Mouse (Mus musculus): ENCODE measurements around the gene Glcci1.
"Not testable (repeated sequence)": the region's sequence is repeated elsewhere in the genome, so short reads cannot be mapped to it uniquely, and the experiment has no call there.

The Glcci1 gene

DNA sequence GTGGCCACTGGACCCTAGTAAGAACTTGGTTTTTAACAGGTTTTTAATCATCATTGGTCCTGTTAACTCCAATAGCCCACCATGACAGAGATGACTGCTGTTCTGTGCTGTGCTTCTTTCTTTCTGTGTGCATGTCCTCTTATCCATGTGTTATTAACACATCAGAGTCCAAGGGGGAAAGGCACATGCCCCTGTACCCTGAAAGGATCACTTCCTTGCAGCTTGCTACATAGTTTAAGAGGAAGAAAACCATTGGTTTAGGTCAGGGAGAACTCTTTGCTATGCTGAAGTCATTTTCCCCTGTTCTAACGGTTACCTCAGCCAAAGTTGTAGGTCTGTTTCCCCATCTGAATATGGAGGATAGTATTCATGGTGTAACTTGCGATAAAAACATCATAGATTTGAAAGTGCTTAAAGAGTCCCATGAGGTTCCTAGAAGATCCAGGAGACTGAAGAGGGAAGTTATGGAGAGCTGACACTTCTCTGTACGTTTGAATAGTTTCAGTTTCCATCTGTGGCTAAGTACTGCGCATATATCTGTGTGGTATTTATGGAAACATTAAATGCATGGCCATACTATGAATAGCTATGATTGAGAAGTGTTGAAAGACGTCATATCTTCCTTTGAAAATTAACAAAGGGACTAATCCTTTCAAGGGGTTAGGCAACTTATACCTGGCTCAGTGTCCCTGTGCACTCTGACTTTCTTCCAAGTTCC lies 14.1 kb upstream of the Glcci1 start:
- no peak for DNase-seq (ENCODE audit: extremely low spot score, low spot score)

DNA sequence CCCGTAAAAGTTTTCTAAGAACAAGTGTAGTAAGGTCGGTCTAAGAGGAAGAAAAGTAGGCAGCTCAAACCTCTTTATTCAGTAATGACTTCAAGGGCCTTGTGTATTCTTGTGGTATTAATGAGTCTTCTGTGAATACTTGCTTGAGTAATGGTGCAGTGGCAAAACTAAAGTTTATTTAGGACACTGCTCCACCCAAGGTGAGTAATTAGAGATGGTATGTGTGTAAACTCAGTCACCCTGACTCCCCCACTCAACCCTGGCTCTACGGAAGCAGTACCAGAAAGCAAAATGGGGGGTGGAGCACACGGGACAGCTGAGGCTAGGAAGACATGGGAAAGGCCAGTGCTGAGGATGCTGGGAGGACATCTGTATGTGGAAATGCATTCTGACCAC lies 13.6 kb upstream of the Glcci1 start:
- DNase-seq (ENCODE audit: extremely low spot score, low spot score): no peak

DNA sequence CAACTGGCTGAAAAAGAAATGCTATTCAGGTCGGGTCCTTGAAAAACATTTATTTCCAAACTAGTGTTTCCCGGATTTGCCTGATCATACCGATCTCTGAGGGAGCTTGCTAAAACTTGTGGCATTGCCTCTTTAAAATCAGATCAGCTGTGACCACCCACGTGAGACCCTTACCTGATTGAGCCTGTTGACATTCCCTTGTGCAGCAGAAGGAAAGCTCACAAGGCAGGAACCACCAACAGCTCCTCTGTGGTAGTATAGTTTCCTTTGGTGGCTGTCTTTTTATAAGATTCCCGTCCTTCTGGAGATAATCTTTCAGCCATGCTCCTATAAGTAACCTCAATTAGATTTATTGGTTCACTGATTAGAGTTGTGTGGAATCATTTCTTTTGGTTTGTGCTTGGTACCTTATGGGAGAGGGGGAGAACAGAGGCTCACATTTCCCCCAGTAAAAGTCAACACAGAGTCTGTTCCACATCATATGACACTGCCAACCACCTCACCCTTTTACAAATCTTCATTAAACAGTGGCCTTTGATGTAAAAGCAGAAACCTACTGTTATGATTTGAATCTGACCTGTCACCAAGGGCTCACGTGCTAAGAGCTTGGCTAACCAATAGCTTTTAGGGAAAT lies 12.0 kb upstream of the Glcci1 start:
- no peak for DNase-seq (ENCODE audit: extremely low spot score, low spot score)

DNA sequence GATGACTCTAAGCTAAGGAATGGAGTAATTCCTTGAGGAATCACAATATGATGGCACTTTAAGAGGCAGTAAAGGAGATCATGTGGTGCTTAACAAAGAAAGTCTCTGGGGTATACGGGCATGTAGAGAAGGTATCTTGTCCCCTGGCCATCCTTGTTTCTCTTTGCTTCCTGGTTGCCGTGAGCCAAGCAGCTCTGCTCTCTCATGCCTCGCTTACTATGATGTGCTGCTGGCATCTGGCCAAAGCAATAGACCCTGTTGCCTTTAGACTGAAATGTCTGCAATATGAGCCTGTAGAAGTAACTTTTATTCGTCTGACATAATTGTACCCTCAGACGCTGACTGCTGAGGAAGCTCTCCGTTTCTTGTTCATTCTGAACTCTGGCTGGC lies 11.5 kb upstream of the Glcci1 start:
- DNase-seq (ENCODE audit: extremely low spot score, low spot score): no peak

DNA sequence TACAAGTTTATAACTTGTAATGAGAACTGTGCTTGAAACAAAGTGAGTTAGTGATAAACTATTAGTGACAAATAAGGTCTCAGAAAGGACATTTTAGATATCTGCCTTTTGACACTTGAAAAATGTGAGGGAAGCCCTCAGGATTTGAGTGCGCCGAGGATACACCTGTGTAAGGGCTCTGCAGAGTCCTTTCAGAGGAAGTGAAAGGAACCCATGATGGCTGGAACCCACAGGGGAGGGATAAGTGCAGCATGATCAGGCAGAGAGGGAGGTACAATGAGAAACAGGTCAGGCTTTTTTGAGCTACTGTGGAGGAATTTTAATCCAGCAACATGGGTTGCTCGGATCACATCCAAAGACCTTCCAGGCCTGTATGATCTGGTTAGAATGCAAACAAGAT lies 10.4 kb upstream of the Glcci1 start:
- no peak for DNase-seq (ENCODE audit: extremely low spot score, low spot score)

DNA sequence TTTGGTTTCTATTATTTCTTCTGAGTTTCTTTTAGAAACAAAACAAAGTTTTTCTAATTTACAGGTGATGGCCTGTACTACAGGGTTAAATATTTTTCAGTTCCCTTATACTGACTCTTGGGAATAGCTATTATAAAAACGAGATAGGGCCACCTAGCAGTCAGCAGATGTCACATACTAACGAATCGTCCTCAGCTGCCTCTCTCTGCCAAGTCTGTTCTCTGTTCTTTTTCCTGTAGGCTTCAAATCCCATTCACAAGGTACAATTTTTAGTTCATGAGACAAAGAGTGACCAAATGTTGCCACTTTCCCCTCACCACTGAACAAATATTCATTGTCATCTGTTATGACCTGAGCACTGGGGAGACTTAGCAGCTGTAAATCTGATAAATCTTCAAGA lies 5.4 kb upstream of the Glcci1 start:
- no peak for DNase-seq (ENCODE audit: extremely low spot score, low spot score)

DNA sequence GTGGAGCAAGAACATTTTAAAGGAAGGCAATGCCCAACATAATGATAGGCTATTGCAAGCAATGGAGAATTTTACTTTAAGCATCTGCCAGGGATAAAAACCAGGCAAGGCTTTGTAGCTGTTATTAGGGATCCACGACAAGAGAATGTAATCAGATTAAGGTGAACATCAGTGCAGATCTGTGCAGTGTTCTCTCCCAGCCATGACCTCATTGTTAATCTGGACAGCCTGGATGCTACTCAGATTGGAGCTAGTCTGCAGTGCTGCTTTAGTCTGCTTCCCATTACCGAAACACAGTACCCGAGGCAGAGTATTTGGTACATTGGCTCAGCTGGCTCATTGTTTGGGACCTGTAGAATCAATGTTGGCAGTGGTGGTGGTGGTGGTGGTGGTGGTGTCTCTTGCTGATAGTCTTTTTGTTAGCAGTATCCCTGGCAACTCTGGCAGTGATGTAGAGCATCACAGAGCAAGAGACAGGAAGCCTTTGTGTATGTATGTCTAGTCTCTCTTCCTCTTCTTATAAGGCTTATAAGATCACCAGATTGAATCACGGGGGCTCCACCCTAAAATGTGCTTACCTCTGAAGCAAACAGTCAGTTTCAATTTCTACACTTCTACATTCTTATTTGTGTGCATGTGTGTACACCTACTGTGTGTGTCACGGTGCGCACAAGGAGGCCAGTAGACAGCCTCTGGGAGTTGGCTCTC lies 4.7 kb upstream of the Glcci1 start:
- DNase-seq (ENCODE audit: extremely low spot score, low spot score): no peak

DNA sequence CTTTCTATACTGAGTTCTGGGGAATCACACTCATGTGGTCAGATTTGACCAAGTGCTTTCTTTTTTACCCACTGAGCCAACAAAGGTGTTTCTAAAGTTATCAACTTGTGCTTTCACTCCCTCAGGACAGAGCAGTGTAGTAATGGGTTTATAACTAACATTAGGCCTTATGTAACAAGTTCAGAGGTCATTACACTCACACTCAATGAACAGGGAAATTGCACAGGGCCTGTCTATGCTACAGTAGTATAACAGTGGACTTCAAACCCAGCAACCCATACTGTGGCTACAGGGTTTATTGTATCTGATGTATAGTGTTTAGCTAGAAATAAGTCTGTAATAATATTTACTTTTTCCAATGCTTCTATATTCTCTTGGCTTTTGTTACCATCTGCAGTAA lies 2.8 kb upstream of the Glcci1 start:
- no peak for DNase-seq (ENCODE audit: extremely low spot score, low spot score)

DNA sequence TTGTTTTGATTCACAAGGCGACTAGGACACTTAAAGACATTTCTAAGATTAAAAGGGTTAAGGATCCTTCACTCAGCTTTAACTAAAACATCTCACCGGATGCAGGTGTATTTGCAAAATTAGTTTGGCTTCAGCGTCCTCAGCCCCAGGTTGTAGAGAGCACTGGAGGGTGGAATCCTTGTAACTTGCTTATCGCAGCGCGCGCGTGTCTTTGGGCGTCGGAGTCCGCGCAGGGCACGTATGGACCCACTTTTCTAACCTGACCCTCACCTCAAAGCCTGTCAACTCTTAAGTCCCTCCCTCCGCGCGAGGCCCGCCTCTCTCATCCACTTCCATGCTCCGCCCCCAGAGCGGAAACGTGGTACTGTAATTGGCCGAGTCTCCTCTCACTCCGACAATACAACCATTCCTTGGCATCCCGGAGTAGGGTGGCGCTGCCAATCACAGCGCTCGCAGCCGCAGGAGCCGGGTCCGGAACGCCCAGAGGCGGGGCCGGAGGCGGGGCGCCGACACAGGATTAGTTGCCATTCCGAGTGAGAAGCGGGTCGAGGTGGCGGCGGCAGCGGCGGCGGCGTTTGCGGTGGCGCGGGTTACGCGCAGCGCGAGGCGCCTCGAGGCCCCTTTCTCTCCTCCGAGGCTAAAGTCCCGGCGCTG lies 390 bp upstream of the Glcci1 start:
- peak; percentile 99 for DNase-seq (ENCODE audit: extremely low spot score, low spot score)

DNA sequence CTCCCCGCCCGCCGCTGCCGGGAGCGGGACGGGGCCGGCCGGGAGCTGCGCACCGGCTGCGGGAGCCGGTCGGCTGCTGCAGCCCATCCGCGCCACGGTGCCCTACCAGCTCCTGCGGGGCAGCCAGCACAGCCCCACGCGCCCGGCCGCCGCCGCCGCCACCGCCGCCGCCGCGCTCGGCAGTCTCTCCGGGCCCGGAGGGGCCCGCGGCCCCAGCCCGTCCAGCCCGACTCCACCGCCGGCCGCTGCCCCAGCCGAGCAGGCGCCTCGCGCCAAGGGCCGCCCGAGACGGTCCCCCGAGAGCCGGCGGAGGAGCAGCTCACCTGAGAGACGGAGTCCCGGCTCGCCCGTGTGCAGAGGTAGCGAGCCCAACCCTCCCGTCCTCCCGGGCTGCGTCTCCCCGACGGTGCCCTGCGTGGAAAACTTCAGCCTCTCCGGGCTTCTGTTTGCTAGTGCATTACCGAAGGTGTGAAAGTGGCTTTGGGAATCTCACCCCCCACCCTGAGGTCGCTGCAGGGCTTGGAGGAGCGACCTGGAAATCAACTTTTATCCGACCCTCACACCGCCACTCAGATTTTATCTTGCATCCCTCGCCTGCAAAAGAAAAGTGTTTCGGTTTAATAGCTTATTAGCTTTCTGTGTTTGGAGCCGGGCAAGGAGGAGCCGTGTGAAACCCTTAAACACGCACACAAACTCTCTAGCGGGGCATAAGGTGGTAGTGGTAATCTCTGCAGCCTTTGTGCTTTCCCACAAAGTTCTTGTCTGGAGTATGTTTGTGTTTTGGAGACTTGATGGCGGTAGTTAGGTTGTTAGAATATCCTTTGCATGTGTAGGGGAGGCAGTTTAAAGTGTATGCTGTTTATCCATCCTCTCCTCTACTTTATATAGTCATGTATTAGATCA lies 812 bp downstream of the Glcci1 start:
- DNase-seq (ENCODE audit: extremely low spot score, low spot score): peak; percentile 71

DNA sequence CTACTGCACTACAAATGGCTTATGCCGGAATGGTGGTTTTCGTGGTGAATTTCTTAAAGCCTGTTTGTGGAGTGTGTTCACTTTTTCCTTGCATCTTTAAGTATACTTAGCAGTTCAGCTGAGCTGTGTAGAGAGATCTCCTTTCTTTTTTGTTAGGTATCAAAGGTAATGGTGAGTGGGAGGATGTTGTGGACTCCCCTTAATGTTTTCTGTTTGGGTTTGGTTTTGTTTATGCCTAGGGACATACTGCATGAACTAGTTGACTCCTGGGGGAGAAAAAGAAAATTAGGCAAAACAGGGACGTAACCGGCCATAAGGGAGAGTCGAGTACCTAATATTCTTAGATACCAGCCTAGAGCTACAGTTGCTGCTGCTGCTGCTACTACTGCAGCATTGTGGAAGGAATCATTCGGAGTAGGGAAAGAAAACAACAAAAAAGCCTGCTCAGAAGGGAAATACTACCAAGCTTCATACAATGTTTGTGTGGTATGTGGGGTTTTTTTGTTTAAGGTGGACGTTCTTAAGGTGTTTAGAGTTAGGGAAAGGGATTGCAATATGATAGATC lies 1.5 kb downstream of the Glcci1 start:
- peak; percentile 18 for DNase-seq (ENCODE audit: extremely low spot score, low spot score)

DNA sequence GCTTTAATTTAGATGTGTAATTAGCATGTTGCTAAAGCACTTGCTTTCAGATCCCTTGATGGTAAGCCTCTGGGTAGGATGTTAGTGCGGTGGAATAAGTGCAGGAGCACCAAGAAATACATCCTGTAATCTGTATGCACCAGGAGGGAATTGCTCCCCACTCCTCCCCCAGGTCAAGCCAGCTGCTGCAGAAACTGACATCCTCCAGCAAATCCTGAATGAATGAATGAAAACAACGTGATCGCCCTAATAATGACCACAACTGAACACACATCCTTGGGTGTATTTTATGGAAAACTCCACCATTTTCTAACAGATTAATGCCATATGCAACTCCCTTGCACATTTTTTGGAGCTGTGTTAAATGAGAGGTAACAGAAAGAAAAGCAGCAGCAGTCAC lies 2.0 kb downstream of the Glcci1 start:
- DNase-seq (ENCODE audit: extremely low spot score, low spot score): peak; percentile 36

DNA sequence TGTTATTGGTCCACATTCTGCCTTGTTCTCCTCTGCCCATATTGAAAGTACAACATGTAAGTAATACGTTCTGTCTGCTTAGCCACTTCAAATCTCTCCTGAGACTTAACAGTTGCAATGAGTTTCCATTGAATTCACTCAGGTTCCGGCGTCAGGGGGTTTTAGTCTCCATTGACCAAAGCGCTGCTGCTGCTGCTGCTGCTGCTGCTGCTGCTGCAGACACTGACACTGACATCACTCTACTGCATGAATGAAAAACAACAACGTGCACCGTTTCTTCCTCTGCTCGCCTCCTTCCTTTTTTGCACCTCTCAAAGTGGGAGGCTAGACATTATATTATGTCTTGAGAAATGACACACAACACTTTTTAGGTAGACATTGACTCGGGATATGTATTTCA lies 3.0 kb downstream of the Glcci1 start:
- DNase-seq (ENCODE audit: extremely low spot score, low spot score): peak; percentile 19

DNA sequence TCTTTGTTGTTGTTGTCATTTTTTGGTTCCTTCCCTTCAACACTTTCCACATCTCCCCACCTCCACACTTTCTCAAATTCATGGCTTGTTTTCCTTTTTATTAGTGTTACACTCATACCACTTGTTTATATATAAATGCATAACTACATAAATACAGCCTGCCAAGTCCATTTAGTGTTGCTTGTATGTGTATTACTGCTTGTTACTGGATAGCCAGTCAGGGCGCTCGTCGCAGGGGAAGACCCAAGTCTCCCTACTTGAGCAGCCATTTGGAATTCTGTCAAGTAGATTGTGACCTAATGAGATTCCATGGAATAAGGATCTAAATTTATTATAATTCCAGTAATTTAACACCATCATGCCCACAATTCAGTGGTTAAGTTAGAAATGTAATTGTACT lies 10.3 kb downstream of the Glcci1 start:
- DNase-seq (ENCODE audit: extremely low spot score, low spot score): no peak

DNA sequence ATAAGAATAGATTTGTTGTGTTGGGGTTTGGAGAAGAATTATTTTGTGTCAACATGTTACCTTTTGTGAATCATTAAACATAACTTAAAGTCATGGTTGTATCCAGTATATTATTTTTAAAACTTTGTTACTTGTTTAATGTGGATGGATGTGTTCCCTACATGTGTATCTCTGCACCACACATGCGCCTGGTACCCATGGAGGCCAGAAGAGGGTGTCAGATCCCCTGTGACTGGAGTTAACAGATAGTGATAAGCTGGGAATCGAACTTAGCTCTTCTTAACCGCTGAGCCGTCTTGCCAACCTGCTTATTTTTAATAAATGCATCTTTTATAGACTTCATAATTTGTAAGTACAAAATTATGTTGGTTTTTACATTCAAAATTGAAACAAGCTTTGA lies 11.8 kb downstream of the Glcci1 start:
- no peak for DNase-seq (ENCODE audit: extremely low spot score, low spot score)

DNA sequence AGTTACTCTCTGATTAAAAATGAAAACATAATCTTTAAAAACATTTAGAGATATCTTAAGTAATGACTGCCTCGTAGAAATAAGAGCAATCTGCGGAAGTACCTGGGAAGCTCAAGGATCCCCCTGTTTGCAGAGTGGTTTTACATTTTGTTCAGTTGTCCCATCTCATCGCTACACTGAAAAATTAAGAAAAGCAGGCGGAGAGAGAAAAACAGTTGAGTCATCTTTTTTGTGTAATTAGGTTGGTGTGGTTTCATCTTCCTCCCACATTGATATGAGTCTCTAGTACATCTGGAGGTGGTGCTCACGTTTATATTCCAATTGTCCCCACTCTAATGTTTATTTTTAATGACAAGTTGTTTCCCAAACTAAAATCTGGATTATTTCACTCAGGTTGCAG lies 15.3 kb downstream of the Glcci1 start:
- no peak for DNase-seq (ENCODE audit: extremely low spot score, low spot score)

DNA sequence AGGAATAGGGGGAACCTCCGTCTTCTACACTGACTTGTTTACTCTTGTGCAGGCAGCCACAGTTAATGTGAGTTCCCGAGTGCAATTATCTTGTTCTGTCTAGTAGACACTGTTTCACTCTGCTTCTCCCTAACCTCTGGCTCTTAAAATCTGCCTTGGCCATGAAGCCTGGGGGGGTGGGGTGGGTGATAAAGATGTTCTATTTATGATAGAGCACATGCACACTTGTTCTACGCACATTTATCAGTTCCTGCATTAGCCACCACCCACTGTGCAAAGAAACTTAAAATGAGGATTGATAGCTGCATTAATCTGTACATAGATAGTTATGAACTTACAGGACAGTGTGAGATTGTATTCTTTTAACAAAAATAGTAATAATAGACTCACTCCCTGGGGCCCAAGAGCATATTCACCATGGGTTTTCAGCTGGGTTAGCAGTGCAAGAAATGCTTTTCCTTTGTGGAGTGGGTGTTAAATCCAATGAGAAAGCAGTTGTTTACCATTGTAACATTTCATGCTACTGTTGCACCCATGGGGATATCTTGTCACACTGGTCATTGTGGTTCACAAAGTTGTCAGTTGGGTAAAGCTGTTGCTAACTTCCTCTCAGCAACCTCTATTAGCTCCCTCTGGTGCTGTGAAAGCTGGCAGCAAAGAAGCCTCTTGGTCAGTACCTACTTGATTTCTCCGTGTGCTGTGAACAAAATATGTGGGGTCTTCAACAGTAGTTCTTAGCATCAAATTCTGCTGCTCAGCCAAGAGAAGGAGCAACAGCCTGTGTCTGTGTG lies 21.9 kb downstream of the Glcci1 start:
- no peak for DNase-seq (ENCODE audit: extremely low spot score, low spot score)

DNA sequence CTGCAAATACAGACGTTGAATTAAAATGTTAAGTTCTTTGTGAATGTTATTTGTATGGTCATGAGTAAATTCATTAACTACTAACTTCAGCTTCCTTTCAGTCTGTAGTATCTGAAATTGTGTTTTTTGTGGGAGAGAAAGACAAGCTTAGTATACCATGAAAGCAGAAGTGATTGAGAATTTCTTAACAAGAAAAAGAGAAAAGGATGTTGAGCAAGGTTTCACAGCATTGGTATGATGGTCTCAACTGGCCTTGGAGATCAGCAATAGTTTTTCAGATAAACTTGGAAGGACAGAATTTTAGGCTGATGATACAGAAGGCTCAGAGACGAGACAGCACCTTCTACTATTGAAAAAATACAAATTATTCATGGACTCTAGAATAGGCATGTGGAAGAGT lies 27.5 kb downstream of the Glcci1 start:
- no peak for DNase-seq (ENCODE audit: extremely low spot score, low spot score)

DNA sequence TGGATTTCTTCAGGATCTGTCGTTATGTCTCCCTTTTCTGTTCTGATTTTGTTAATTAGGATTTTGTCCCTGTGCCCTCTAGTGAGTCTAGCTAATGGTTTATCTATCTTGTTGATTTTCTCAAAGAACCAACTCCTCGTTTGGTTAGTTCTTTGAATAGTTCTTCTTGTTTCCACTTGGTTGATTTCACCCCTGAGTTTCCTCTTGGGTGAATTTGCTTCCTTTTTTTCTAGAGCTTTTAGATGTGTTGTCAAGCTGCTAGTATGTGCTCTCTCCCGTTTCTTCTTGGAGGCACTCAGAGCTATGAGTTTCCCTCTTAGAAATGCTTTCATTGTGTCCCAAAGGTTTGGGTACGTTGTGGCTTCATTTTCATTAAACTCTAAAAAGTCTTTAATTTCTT lies 32.1 kb downstream of the Glcci1 start:
- DNase-seq (ENCODE audit: extremely low spot score, low spot score): not testable (repeated sequence)

DNA sequence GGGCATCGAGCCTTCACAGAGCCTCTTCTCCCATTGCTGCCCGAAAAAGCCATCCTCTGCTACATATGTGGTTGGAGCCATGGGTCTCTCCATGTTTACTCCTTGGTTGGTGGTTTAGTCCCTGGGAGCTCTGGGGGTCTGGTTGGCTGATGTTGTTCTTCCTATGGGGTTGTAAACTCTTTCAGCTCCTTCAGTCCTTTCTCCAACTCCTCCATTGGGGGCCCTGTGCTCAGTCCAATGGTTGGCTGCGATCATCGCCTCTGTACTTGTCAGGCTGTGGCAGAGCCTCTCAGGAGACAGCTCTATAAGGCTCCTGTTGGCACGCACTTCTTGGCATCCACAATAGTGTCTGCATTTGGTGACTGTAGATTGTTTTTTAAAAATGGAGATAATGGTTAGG lies 35.4 kb downstream of the Glcci1 start:
- DNase-seq (ENCODE audit: extremely low spot score, low spot score): no peak
